Mouse (Mus musculus): ENCODE results near the gene Hrasls. TPM values are rescaled to one million over a fixed set of nuclear protein-coding genes. Genes with fewer than 3 reads are reported as not detected.

Hrasls gene
- total and polyA plus RNA-seq, 3 experiments, result not detected

DNA sequence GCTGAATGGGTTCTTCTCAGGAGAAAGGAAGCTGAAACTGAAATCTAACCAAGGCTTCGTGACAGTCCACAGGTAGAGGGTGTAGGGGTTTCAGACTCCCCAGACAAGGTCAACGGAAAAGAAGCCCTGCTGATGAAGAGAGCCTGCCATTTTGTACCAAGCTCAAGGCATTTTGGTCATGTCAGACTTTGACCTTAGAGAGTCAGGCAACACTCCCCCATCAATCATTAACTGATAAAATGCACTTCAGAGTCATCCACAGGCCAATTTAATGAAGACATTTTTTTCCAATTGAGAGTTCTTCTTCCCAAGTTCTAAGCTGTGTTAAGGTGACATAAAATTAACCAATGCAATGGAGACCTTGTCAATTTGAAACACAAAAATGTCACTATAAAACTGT lies 8.3 kb upstream of the Hrasls start:
- no peaks in the 10 kb centered on the region for H3K36me3 ChIP-seq (ENCODE audit: control insufficient read depth in 1 of 2, insufficient read depth in 2 of 2, low read length in 2 of 2)
- TF ChIP-seq ELF1 (IDR thresholded peaks at IDR 0.05; ENCODE audit: low read depth, low read length) (no peak), RCOR1 (IDR thresholded peaks at IDR 0.05; ENCODE audit: low read depth, low read length) (no peak)
- no peaks in the 10 kb centered on the region for H3K27me3 ChIP-seq (ENCODE audit: control insufficient read depth in 1 of 2, insufficient read depth in 2 of 2, low read length in 2 of 2)
- no peaks in the 10 kb centered on the region for H3K4me1 ChIP-seq (ENCODE audit: control insufficient read depth in 1 of 2, insufficient read depth in 2 of 2, low read length in 2 of 2)
- no peak overlapping the region for H3K9ac ChIP-seq (ENCODE audit: control insufficient read depth, low read depth, low read length, poor library complexity, severe bottlenecking)
- DNase-seq (ENCODE audit: low read depth, low spot score), result no peak
- H3K79me2 ChIP-seq (ENCODE audit: control insufficient read depth, insufficient read depth, low read length, poor library complexity), result no peaks in the 10 kb centered on the region
- H3K9me3 ChIP-seq (replicated peaks; ENCODE audit: insufficient read depth, low read length), result no peaks in the 10 kb centered on the region
- H3K27ac ChIP-seq (ENCODE audit: control insufficient read depth, low read depth, low read length), result no peak overlapping the region
- H3K4me3 ChIP-seq (ENCODE audit: control insufficient read depth in 1 of 2, insufficient read depth in 1 of 2, low read depth in 2 of 2, low read length in 2 of 2), result no peak overlapping the region

DNA sequence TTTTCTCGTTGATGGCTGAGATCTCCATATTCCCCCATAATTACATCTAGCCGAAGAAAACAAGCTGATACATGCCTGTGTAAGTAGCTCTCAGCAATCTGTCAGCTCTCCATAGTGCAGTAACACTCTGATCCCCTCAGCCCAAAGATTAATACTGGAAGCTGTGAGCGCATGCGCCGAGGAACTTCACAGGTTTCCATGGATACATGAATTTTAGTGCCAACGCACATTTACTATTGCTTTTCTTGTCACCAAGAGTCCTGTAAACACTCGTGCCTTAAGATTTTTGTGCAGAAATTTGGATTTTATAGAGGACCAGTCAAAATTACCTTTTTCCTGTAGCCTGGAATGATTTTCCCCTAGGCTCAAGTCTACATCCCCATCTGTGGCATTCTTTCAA lies 4.6 kb upstream of the Hrasls start:
- Histone ChIP-seq H3K36me3 (ENCODE audit: control insufficient read depth in 1 of 2, insufficient read depth in 2 of 2, low read length in 2 of 2) (no peaks in the 10 kb centered on the region), H3K9me3 (replicated peaks; ENCODE audit: insufficient read depth, low read length) (no peaks in the 10 kb centered on the region), H3K4me1 (ENCODE audit: control insufficient read depth in 1 of 2, insufficient read depth in 2 of 2, low read length in 2 of 2) (no peaks in the 10 kb centered on the region), H3K27me3 (ENCODE audit: control insufficient read depth in 1 of 2, insufficient read depth in 2 of 2, low read length in 2 of 2) (no peaks in the 10 kb centered on the region), H3K9ac (ENCODE audit: control insufficient read depth, low read depth, low read length, poor library complexity, severe bottlenecking) (no peak overlapping the region), H3K4me3 (ENCODE audit: control insufficient read depth in 1 of 2, insufficient read depth in 1 of 2, low read depth in 2 of 2, low read length in 2 of 2) (no peak overlapping the region), H3K27ac (ENCODE audit: control insufficient read depth, low read depth, low read length) (no peak overlapping the region), H3K79me2 (ENCODE audit: control insufficient read depth, insufficient read depth, low read length, poor library complexity) (no peaks in the 10 kb centered on the region)
- no peak for DNase-seq (ENCODE audit: low read depth, low spot score)
- no peak for TF ChIP-seq GATA1 (IDR thresholded peaks at IDR 0.05; ENCODE audit: low read depth, low read length)
- TF ChIP-seq POLR2A (IDR thresholded peaks at IDR 0.05; ENCODE audit: control insufficient read depth in 1 of 2, insufficient read depth in 1 of 2, low read depth in 1 of 2, low read length in 2 of 2, poor library complexity in 1 of 2), result no peak
- TF ChIP-seq EP300 (IDR thresholded peaks at IDR 0.05; ENCODE audit: low read depth in 1 of 2, low read length in 2 of 2), result no peak
- no peak for TF ChIP-seq ZNF384 (IDR thresholded peaks at IDR 0.05; ENCODE audit: low read depth, low read length)
- TF ChIP-seq UBTF (IDR thresholded peaks at IDR 0.05; ENCODE audit: borderline replicate concordance, insufficient read depth, low read depth, low read length), result no peak
- TF ChIP-seq HCFC1 (IDR thresholded peaks at IDR 0.05; ENCODE audit: low read depth, low read length), result no peak
- no peak for TF ChIP-seq MEF2A (IDR thresholded peaks at IDR 0.05; ENCODE audit: extremely low read depth, insufficient replicate concordance, low read depth, low read length, poor library complexity, severe bottlenecking)
- no peak for TF ChIP-seq GABPA (IDR thresholded peaks at IDR 0.05; ENCODE audit: low read depth, low read length)
- TF ChIP-seq RAD21 (IDR thresholded peaks at IDR 0.05; ENCODE audit: low read depth, low read length), result no peak
- TF ChIP-seq NELFE (IDR thresholded peaks at IDR 0.05; ENCODE audit: low read depth, low read length), result no peak
- no peak for TF ChIP-seq MAFK (IDR thresholded peaks at IDR 0.05; ENCODE audit: borderline replicate concordance, low read depth, low read length)
- no peak for TF ChIP-seq USF1 (IDR thresholded peaks at IDR 0.05; ENCODE audit: low read depth, low read length)
- TF ChIP-seq USF2 (IDR thresholded peaks at IDR 0.05; ENCODE audit: borderline replicate concordance in 1 of 2, insufficient read depth in 1 of 2, low read depth in 1 of 2, low read length in 2 of 2), result no peak
- no peak for TF ChIP-seq MAZ (IDR thresholded peaks at IDR 0.05; ENCODE audit: low read depth, low read length)

All from MEL (cell line).